Mouse (Mus musculus) olfactory bulb, adult 2 months (tissue): ENCODE measurements around the gene Cacng6.

ENCODE experiments used
- CTCF ChIP-seq: fragments of 200-500 bp; IDR thresholded peaks from 2 replicates; pipeline ENCODE4 v1.5.1; 2012; ENCODE audit warnings: low read depth, mild to moderate bottlenecking, low read length, moderate library complexity; ENCODE audit not compliant: insufficient read depth
- POLR2A ChIP-seq: fragments of 200-500 bp; IDR thresholded peaks from 2 replicates; pipeline ENCODE4 v1.6.1; 2012; ENCODE audit warnings: mild to moderate bottlenecking, low read depth, low read length, moderate library complexity; ENCODE audit not compliant: insufficient read depth

- no peak for TF ChIP-seq CTCF
- no peak for TF ChIP-seq POLR2A
Observed at GRCm38 (mm10) chr7:3391081-3391451, 32.9 kb upstream of the Cacng6 start.
